Mouse (Mus musculus): Measurements from ENCODE around the gene 4930524J08Rik. TPM values are rescaled to one million over a fixed set of nuclear protein-coding genes. Genes with fewer than 3 reads are reported as not detected.

4930524J08Rik gene
- polyA plus RNA-seq (2015; fragmentation: Nextera tagmentation; extraction: Ambion mirVana) = 2.3 and 4.5 TPM in 2 replicates

GRCm38 (mm10) chr5:99978699-99979442 is at the start of gene 4930524J08Rik, which contains the start of gene Hnrnpd:
4930524J08Rik (plus strand) TSS chr5:99979061.
Hnrnpd (minus strand) TSS chr5:99978938.
- ATAC-seq (replicated peaks) = peak; percentile 97
- H3K9me3 ChIP-seq = no peaks in the 10 kb centered on the region
- H3K36me3 ChIP-seq = no peaks in the 10 kb centered on the region
- no peaks in the 10 kb centered on the region for H3K27me3 ChIP-seq
- peak within 1 kb of the TSS; percentile 58 for H3K4me3 ChIP-seq
- peak within 1 kb of the TSS; percentile 99 for H3K27ac ChIP-seq (replicated peaks)
- WGBS = under 1% methylated on average over 94 of the region's 97 CpGs
- H3K4me2 ChIP-seq (replicated peaks) = peak within 1 kb of the TSS; percentile 68
- peak within 1 kb of the TSS; percentile 94 for H3K9ac ChIP-seq (replicated peaks)
- peaks cover 36% of the 10 kb centered on the region for H3K4me1 ChIP-seq

- no peaks in the 10 kb centered on the region for H3K27me3 ChIP-seq
- WGBS = 85% methylated on average over 6 of the region's 6 CpGs
- H3K27ac ChIP-seq (replicated peaks) = no peak overlapping the region
- no peaks in the 10 kb centered on the region for H3K9me3 ChIP-seq
- ATAC-seq (replicated peaks) = no peak
- no peaks in the 10 kb centered on the region for H3K4me1 ChIP-seq
- H3K36me3 ChIP-seq = no peaks in the 10 kb centered on the region
- no peak overlapping the region for H3K4me3 ChIP-seq
- no peak overlapping the region for H3K4me2 ChIP-seq (replicated peaks)
- H3K9ac ChIP-seq (replicated peaks) = no peak overlapping the region
Measured at GRCm38 (mm10) chr5:99931910-99932309, 47.0 kb upstream of the 4930524J08Rik start.

- no peak for ATAC-seq (replicated peaks)
- no peaks in the 10 kb centered on the region for H3K36me3 ChIP-seq
- H3K27ac ChIP-seq (replicated peaks) = no peak overlapping the region
- no peaks in the 10 kb centered on the region for H3K27me3 ChIP-seq
- H3K4me1 ChIP-seq = no peaks in the 10 kb centered on the region
- H3K4me3 ChIP-seq = no peak overlapping the region
- 78% methylated on average over 3 of the region's 3 CpGs for WGBS
- no peak overlapping the region for H3K4me2 ChIP-seq (replicated peaks)
- H3K9ac ChIP-seq (replicated peaks) = no peak overlapping the region
- H3K9me3 ChIP-seq = no peaks in the 10 kb centered on the region
Measured at GRCm38 (mm10) chr5:99939440-99939839, 39.4 kb upstream of the 4930524J08Rik start.

- Histone ChIP-seq H3K27me3 (no peaks in the 10 kb centered on the region), H3K27ac (replicated peaks) (no peak overlapping the region), H3K9ac (replicated peaks) (no peak overlapping the region), H3K36me3 (peaks cover 2% of the 10 kb centered on the region; the same call in 1 of the 2 replicates), H3K4me2 (replicated peaks) (no peak overlapping the region), H3K4me1 (no peaks in the 10 kb centered on the region), H3K9me3 (no peaks in the 10 kb centered on the region), H3K4me3 (no peak overlapping the region)
- WGBS = 87% methylated on average over 10 of the region's 10 CpGs
- ATAC-seq (replicated peaks) = no peak
Measured at GRCm38 (mm10) chr5:99941273-99941672, 37.6 kb upstream of the 4930524J08Rik start.

- WGBS = 42% methylated on average over 10 of the region's 10 CpGs
- Histone ChIP-seq H3K9ac (replicated peaks) (no peak overlapping the region), H3K4me1 (no peaks in the 10 kb centered on the region), H3K4me2 (replicated peaks) (no peak overlapping the region), H3K27ac (replicated peaks) (no peak overlapping the region), H3K27me3 (no peaks in the 10 kb centered on the region), H3K4me3 (no peak overlapping the region), H3K36me3 (peaks cover 2% of the 10 kb centered on the region; the same call in 1 of the 2 replicates), H3K9me3 (no peaks in the 10 kb centered on the region)
- no peak for ATAC-seq (replicated peaks)
Measured at GRCm38 (mm10) chr5:99941776-99942502, 36.9 kb upstream of the 4930524J08Rik start.

GRCm38 (mm10) chr5:99952513-99952912 is 26.3 kb upstream of the 4930524J08Rik start:
- H3K27me3 ChIP-seq = no peaks in the 10 kb centered on the region
- ATAC-seq (replicated peaks) = peak; percentile 44; the same call in 1 of the 2 replicates
- H3K4me1 ChIP-seq = no peaks in the 10 kb centered on the region
- 92% methylated on average over 5 of the region's 5 CpGs for WGBS
- H3K4me3 ChIP-seq = no peak overlapping the region
- H3K36me3 ChIP-seq = peaks cover 5% of the 10 kb centered on the region; the same call in 1 of the 2 replicates
- no peak overlapping the region for H3K4me2 ChIP-seq (replicated peaks)
- H3K27ac ChIP-seq (replicated peaks) = no peak overlapping the region
- H3K9me3 ChIP-seq = no peaks in the 10 kb centered on the region
- no peak overlapping the region for H3K9ac ChIP-seq (replicated peaks)

- H3K4me2 ChIP-seq (replicated peaks) = no peak overlapping the region
- peaks cover 10% of the 10 kb centered on the region for H3K36me3 ChIP-seq
- H3K4me1 ChIP-seq = no peaks in the 10 kb centered on the region
- no peak overlapping the region for H3K27ac ChIP-seq (replicated peaks)
- no peaks in the 10 kb centered on the region for H3K27me3 ChIP-seq
- H3K9ac ChIP-seq (replicated peaks) = no peak overlapping the region
- ATAC-seq (replicated peaks) = no peak
- no peaks in the 10 kb centered on the region for H3K9me3 ChIP-seq
- no peak overlapping the region for H3K4me3 ChIP-seq
- 5% methylated on average over 1 of the region's 1 CpGs for WGBS
Measured at GRCm38 (mm10) chr5:99953883-99954282, 25.0 kb upstream of the 4930524J08Rik start.

- H3K4me1 ChIP-seq = no peaks in the 10 kb centered on the region
- no peak overlapping the region for H3K4me3 ChIP-seq
- no peak overlapping the region for H3K27ac ChIP-seq (replicated peaks)
- no peaks in the 10 kb centered on the region for H3K27me3 ChIP-seq
- H3K36me3 ChIP-seq = peaks cover 44% of the 10 kb centered on the region
- no peaks in the 10 kb centered on the region for H3K9me3 ChIP-seq
- 89% methylated on average over 1 of the region's 1 CpGs for WGBS
- no peak overlapping the region for H3K9ac ChIP-seq (replicated peaks)
- no peak overlapping the region for H3K4me2 ChIP-seq (replicated peaks)
- no peak for ATAC-seq (replicated peaks)
Measured at GRCm38 (mm10) chr5:99958666-99959065, 20.2 kb upstream of the 4930524J08Rik start.

- no peak overlapping the region for H3K9ac ChIP-seq (replicated peaks)
- no peaks in the 10 kb centered on the region for H3K27me3 ChIP-seq
- WGBS = 71% methylated on average over 2 of the region's 2 CpGs
- peaks cover 51% of the 10 kb centered on the region for H3K36me3 ChIP-seq
- ATAC-seq (replicated peaks) = no peak
- H3K4me3 ChIP-seq = no peak overlapping the region
- H3K4me1 ChIP-seq = no peaks in the 10 kb centered on the region
- no peak overlapping the region for H3K27ac ChIP-seq (replicated peaks)
- H3K9me3 ChIP-seq = no peaks in the 10 kb centered on the region
- no peak overlapping the region for H3K4me2 ChIP-seq (replicated peaks)
Measured at GRCm38 (mm10) chr5:99959236-99959936, 19.5 kb upstream of the 4930524J08Rik start.

- no peak overlapping the region for H3K4me2 ChIP-seq (replicated peaks)
- H3K9ac ChIP-seq (replicated peaks) = no peak overlapping the region
- no peaks in the 10 kb centered on the region for H3K9me3 ChIP-seq
- H3K4me3 ChIP-seq = no peak overlapping the region
- ATAC-seq (replicated peaks) = no peak
- peaks cover 55% of the 10 kb centered on the region for H3K36me3 ChIP-seq
- no peak overlapping the region for H3K27ac ChIP-seq (replicated peaks)
- no peaks in the 10 kb centered on the region for H3K27me3 ChIP-seq
- 85% methylated on average over 2 of the region's 2 CpGs for WGBS
- H3K4me1 ChIP-seq = no peaks in the 10 kb centered on the region
Measured at GRCm38 (mm10) chr5:99959960-99960359, 18.9 kb upstream of the 4930524J08Rik start.

- no peak overlapping the region for H3K27ac ChIP-seq (replicated peaks)
- ATAC-seq (replicated peaks) = no peak
- H3K36me3 ChIP-seq = peaks cover 9% of the 10 kb centered on the region; the same call in 1 of the 2 replicates
- H3K9ac ChIP-seq (replicated peaks) = no peak overlapping the region
- no peak overlapping the region for H3K4me3 ChIP-seq
- no peaks in the 10 kb centered on the region for H3K9me3 ChIP-seq
- WGBS = 18% methylated on average over 2 of the region's 2 CpGs
- H3K4me1 ChIP-seq = peaks cover 47% of the 10 kb centered on the region
- no peaks in the 10 kb centered on the region for H3K27me3 ChIP-seq
- 0 out of 2 replicates have a peak overlapping the region, but pooled peaks have one; percentile 68 for H3K4me2 ChIP-seq (replicated peaks)
Measured at GRCm38 (mm10) chr5:99973941-99974340, 4.9 kb upstream of the 4930524J08Rik start.

GRCm38 (mm10) chr5:99975061-99975460 is 3.8 kb upstream of the 4930524J08Rik start:
- Histone ChIP-seq H3K9me3 (no peaks in the 10 kb centered on the region), H3K36me3 (peaks cover 7% of the 10 kb centered on the region; the same call in 1 of the 2 replicates), H3K27ac (replicated peaks) (no peak overlapping the region), H3K4me1 (peaks cover 49% of the 10 kb centered on the region), H3K4me3 (peak overlapping the region; percentile 15), H3K4me2 (replicated peaks) (peak overlapping the region; percentile 68), H3K27me3 (no peaks in the 10 kb centered on the region), H3K9ac (replicated peaks) (no peak overlapping the region)
- no peak for ATAC-seq (replicated peaks)
- 46% methylated on average over 4 of the region's 4 CpGs for WGBS

All from forebrain, embryonic 15.5 days (tissue).